Mouse (Mus musculus): ENCODE results near the gene Syk. TPM values are rescaled to one million over a fixed set of nuclear protein-coding genes. Genes with fewer than 3 reads are reported as not detected.

The Syk gene
- polyA plus RNA-seq, 1 experiment from 2014 or later, result 1.8 TPM

Other genes with a start within 250 kb of the Syk start
- gene Diras2, start 51.9 kb upstream of the Syk start, polyA plus RNA-seq (2015; fragmentation: Nextera tagmentation; extraction: Ambion mirVana), result 2.5 and 2.9 TPM in 2 replicates